Mouse (Mus musculus) mouse trophoblast stem cell (cell line): ENCODE data around the gene Cd59a.

ENCODE experiments used
- in situ Hi-C, 2 experiments: fragments of 300-500 bp; cut with MseI, MboI; formaldehyde crosslinking; loops; 2 replicates in 1 of 2; 3 replicates in 1 of 2; pipeline ENCODE4 v1.15.1; 2025

The Cd59a gene

GRCm38 (mm10) chr2:104134150-104135056, 38.8 kb downstream of the Cd59a start:
- in situ Hi-C loops: loop anchor here (5.0 kb wide), 1 partner anchor 288 kb away; no protein-coding TSS in a partner anchor

- in situ Hi-C loops: loop anchor here (5.0 kb wide), 1 partner anchor 286 kb away; no protein-coding TSS in a partner anchor
Observed at GRCm38 (mm10) chr2:104135920-104136319, 40.3 kb downstream of the Cd59a start.

GRCm38 (mm10) chr2:104142140-104142539, 46.5 kb downstream of the Cd59a start:
- in situ Hi-C loops: no loop called here

- in situ Hi-C loops: no loop called here
Observed at GRCm38 (mm10) chr2:104144004-104144403, 48.4 kb downstream of the Cd59a start.

GRCm38 (mm10) chr2:104145983-104146382, 50.4 kb downstream of the Cd59a start:
- in situ Hi-C loops: no loop called here

GRCm38 (mm10) chr2:104147910-104148561, 52.4 kb downstream of the Cd59a start:
- in situ Hi-C loops: no loop called here

GRCm38 (mm10) chr2:104150608-104151397, 55.2 kb downstream of the Cd59a start:
- in situ Hi-C loops: no loop called here

- in situ Hi-C loops: no loop called here
Observed at GRCm38 (mm10) chr2:104153345-104153744, 57.7 kb downstream of the Cd59a start.

GRCm38 (mm10) chr2:104153876-104154275, 58.3 kb downstream of the Cd59a start:
- in situ Hi-C loops: no loop called here

GRCm38 (mm10) chr2:104157831-104158230, 62.2 kb downstream of the Cd59a start:
- in situ Hi-C loops: no loop called here

GRCm38 (mm10) chr2:104163418-104163817, 67.8 kb downstream of the Cd59a start:
- in situ Hi-C loops: no loop called here

- in situ Hi-C loops: no loop called here
Observed at GRCm38 (mm10) chr2:104163978-104164487, 68.4 kb downstream of the Cd59a start.
